Mouse (Mus musculus) right cerebral cortex, postnatal 36 days (tissue): Measurements from ENCODE around the gene Zfp819.
"Not testable (repeated sequence)": the region's sequence is repeated elsewhere in the genome, so short reads cannot be mapped to it uniquely, and the experiment has no call there.

Experiments
- DNase-seq, 2 experiments: peaks; one replicate each; pipeline ENCODE4 v3.0.0; 2022; ENCODE audit warnings: low spot score in 2 of 2, mixed read lengths in 1 of 2

Zfp819 gene

DNA sequence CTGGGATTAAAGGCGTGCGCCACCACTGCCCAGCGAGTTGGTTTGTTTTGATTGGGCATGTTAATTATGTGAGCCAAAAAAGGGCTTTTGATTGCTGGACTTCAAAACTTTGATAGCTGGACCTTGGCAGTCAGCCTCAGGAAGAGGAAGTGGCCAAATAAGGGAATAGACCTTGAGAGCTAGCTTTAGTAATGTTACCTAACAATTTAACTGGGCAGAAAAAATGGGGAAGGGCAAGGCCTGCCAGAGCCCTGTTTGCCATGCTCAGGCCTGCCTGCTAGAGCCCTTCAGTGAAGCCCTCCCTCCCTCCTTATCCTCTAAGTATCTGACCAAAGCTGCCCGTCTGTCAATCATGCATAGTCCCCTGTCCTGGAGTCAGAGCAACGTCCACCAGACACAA, 35.6 kb downstream of the Zfp819 start:
- no peak for DNase-seq

- DNase-seq = no peak
Measured at GRCm38 (mm10) chr7:43643046-43643652, 36.2 kb downstream of the Zfp819 start.

- no peak for DNase-seq
Measured at GRCm38 (mm10) chr7:43652683-43653082, 45.7 kb downstream of the Zfp819 start.

GRCm38 (mm10) chr7:43654519-43654918, 47.5 kb downstream of the Zfp819 start:
- no peak for DNase-seq

DNA sequence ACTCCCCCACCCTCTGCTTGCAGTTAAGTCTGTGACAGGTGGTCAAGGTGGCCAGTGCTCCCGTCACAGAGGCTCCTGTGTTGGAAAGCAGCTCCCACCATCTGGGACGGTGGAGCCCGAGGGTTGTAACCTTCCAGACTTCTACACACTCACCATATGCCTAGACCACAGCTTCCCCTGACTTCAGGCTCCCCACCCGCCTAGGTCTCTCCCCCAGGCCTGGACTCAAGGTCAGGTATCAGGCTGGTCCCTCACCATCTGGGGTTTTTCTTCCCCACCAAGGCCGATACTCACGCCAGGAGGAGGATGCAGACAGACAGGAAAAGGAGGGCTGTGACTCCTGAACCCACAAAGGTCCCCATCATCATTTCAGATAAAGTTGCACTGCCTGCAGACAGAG, 49.3 kb downstream of the Zfp819 start:
- no peak for DNase-seq

DNA sequence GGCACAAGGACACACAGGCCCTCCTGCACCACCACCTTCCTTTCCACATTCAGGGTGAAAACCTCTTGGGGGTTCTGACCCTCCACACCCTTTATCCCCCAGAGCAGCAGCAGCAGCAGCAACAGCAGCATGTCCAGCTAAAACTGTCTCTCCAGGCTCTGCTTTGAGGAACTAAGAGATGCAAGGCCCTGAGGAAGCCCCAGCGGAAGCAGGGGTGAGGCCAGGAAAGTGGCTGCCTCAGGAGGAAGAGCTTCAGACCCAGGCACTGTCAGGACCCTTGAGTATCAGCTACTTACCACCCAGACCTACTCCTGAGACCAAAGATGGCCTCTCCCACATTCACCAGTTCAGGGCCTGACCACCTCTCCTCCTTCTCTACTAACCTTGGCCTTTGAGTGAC, 53.0 kb downstream of the Zfp819 start, which contains the start of gene Siglece:
Gene Siglece, minus strand, starts transcription at position 160 of the 400 bp plus-strand sequence.
- no peak for DNase-seq

DNA sequence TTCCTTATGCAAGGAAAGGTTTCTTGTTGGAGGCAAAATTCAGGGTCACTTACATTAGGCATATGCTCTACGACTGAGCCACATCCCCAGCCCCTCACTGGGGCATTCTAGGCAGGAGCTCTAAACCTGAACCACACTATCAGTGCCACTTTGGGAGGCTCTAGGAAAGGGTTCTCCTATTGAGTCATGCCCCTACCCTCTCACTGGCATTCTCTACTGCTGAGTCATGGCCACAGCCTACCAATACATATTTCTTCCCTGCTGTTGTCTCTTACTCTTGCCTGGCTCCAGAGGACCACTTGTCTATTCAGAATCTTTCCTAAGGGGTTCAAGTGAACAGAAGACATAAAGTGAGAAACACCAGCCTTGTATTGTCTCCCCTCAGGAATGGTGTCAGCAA, 55.8 kb downstream of the Zfp819 start:
- no peak for DNase-seq

DNA sequence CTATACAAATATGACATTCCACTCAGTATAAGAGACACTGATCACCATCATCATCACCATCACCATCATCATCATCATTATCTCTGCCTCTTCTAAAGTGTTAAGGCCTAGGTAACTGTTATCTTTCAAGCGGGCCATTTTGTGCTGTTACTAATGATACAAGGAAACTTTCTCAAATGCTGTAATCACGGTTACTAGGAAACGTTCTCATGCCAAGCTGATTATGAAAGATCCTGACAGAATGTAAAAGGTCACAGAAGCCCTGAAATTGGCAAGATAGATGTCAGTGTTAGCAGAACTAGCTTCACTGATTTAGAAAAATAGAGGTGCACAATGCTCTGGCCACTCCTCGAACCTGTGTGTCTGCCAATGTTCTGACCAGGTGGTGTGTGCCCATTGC, 60.3 kb downstream of the Zfp819 start:
- not testable (repeated sequence) for DNase-seq
